Mouse (Mus musculus) heart, embryonic 12.5 days (tissue): ENCODE results near the gene Zmynd15. TPM values are rescaled to one million over a fixed set of nuclear protein-coding genes. Genes with fewer than 3 reads are reported as not detected.
"Not testable (repeated sequence)": the region's sequence is repeated elsewhere in the genome, so short reads cannot be mapped to it uniquely, and the experiment has no call there.

Source experiments
- ATAC-seq: fragments of 200-750 bp; cut with Nextera tagmentation; 2 replicates; pipeline ENCODE4 v1.8.0; 2017; ENCODE audit warnings: moderate TSS enrichment, moderate library complexity; ENCODE audit not compliant: insufficient number of reproducible peaks, low FRiP score
- H3K27ac ChIP-seq: fragments of 300-500 bp; sonication (generic); 2 replicates; pipeline ENCODE4 v1.5.1; 2016; ENCODE audit warnings: mild to moderate bottlenecking, moderate library complexity; ENCODE audit not compliant: poor library complexity, severe bottlenecking
- H3K27me3 ChIP-seq: fragments of 300-500 bp; sonication (generic); replicated peaks from 2 replicates; pipeline ENCODE4 v1.6.1; 2016; ENCODE audit warnings: mild to moderate bottlenecking, moderate library complexity
- H3K36me3 ChIP-seq: fragments of 300-500 bp; sonication (generic); 2 replicates; pipeline ENCODE4 v1.6.1; 2016; ENCODE audit warnings: mild to moderate bottlenecking, moderate library complexity
- H3K4me1 ChIP-seq: fragments of 300-500 bp; sonication (generic); replicated peaks from 2 replicates; pipeline ENCODE4 v1.6.1; 2016; ENCODE audit warnings: mild to moderate bottlenecking
- H3K4me2 ChIP-seq: fragments of 300-500 bp; sonication (generic); 2 replicates; pipeline ENCODE4 v1.6.1; 2016; ENCODE audit warnings: mild to moderate bottlenecking, moderate library complexity
- H3K4me3 ChIP-seq: fragments of 300-500 bp; sonication (generic); 2 replicates; pipeline ENCODE4 v1.5.1; 2016; ENCODE audit warnings: mild to moderate bottlenecking
- H3K9ac ChIP-seq: fragments of 300-500 bp; sonication (generic); 2 replicates; pipeline ENCODE4 v1.6.1; 2016; ENCODE audit warnings: mild to moderate bottlenecking, moderate library complexity
- H3K9me3 ChIP-seq: fragments of 300-500 bp; sonication (generic); replicated peaks from 2 replicates; pipeline ENCODE4 v1.6.1; 2016; ENCODE audit warnings: mild to moderate bottlenecking, moderate library complexity
- WGBS: fragments of 180-500 bp; shearing (Covaris S2); methylation state at CpG from one replicate; pipeline ENCODE4 v1.1.7; 2016; 5-methylcytosine and 5-hydroxymethylcytosine counted together
- polyA plus RNA-seq: library from polyadenylated mRNA; unstranded; fragments of >200 nt; fragmentation: Nextera tagmentation; extraction: Ambion mirVana; gene quantifications from 2 replicates; pipeline ENCODE4 v1.2.1, GENCODE M21; 2016

Gene Zmynd15
- polyA plus RNA-seq: 1.9 and 2.9 TPM in 2 replicates

GRCm38 (mm10) chr11:70458688-70459600 is at the start of gene Zmynd15:
Zmynd15 (plus strand) TSS chr11:70459433.
- 14% methylated on average over 32 of the region's 32 CpGs for WGBS

GRCm38 (mm10) chr11:70409594-70410296 is 49.5 kb upstream of the Zmynd15 start, which contains the start of gene Pelp1:
Pelp1 (minus strand) TSS chr11:70410031.
- 0 out of 2 replicates have a peak, but pooled peaks cover 2% of the 10 kb centered on the region for H3K27me3 ChIP-seq
- peak within 1 kb of the TSS; percentile 95 for H3K4me2 ChIP-seq
- under 1% methylated on average over 59 of the region's 59 CpGs for WGBS
- H3K9ac ChIP-seq: peak within 1 kb of the TSS; percentile 97
- ATAC-seq: peak; percentile 94
- H3K27ac ChIP-seq: peak within 1 kb of the TSS; percentile 55
- peaks cover 20% of the 10 kb centered on the region for H3K4me1 ChIP-seq
- H3K4me3 ChIP-seq: peak within 1 kb of the TSS; percentile 92
- peaks cover 8% of the 10 kb centered on the region for H3K36me3 ChIP-seq
- H3K9me3 ChIP-seq: no peaks in the 10 kb centered on the region

More at GRCm38 (mm10) chr11:70458688-70459600, at the start of gene Zmynd15:
- peak within 1 kb of the TSS; percentile 68 for H3K4me3 ChIP-seq
- peaks cover 36% of the 10 kb centered on the region for H3K27me3 ChIP-seq
- peak within 1 kb of the TSS; percentile 78 for H3K9ac ChIP-seq
- H3K9me3 ChIP-seq: peaks cover 3% of the 10 kb centered on the region; the same call in 1 of the 2 replicates
- ATAC-seq: no peak; the same call in 1 of the 2 replicates
- peaks cover 5% of the 10 kb centered on the region for H3K4me1 ChIP-seq
- H3K4me2 ChIP-seq: peak within 1 kb of the TSS; percentile 95
- 0 out of 2 replicates have a peak, but pooled peaks cover 9% of the 10 kb centered on the region for H3K36me3 ChIP-seq
- H3K27ac ChIP-seq: no peak within 1 kb of the TSS

- peaks cover 5% of the 10 kb centered on the region for H3K36me3 ChIP-seq
- H3K9me3 ChIP-seq: no peaks in the 10 kb centered on the region
- peak overlapping the region; percentile 97; the same call in 1 of the 2 replicates for H3K9ac ChIP-seq
- H3K4me2 ChIP-seq: peak overlapping the region; percentile 95
- H3K27ac ChIP-seq: peak overlapping the region; percentile 55
- no peak for ATAC-seq
- H3K4me3 ChIP-seq: peak overlapping the region; percentile 92
- H3K4me1 ChIP-seq: peaks cover 20% of the 10 kb centered on the region
- WGBS: 61% methylated on average over 6 of the region's 6 CpGs
- 0 out of 2 replicates have a peak, but pooled peaks cover 2% of the 10 kb centered on the region for H3K27me3 ChIP-seq
Observed at GRCm38 (mm10) chr11:70410297-70410643, 49.0 kb upstream of the Zmynd15 start.

GRCm38 (mm10) chr11:70412591-70412990 is 46.6 kb upstream of the Zmynd15 start:
- H3K27me3 ChIP-seq: 0 out of 2 replicates have a peak, but pooled peaks cover 2% of the 10 kb centered on the region
- ATAC-seq: no peak
- WGBS: 74% methylated on average over 5 of the region's 5 CpGs

GRCm38 (mm10) chr11:70413961-70414360 is 45.3 kb upstream of the Zmynd15 start:
- Histone ChIP-seq H3K4me1 (peaks cover 9% of the 10 kb centered on the region), H3K27ac (no peak overlapping the region), H3K9me3 (no peaks in the 10 kb centered on the region), H3K4me2 (no peak overlapping the region), H3K9ac (no peak overlapping the region), H3K4me3 (no peak overlapping the region), H3K27me3 (0 out of 2 replicates have a peak, but pooled peaks cover 2% of the 10 kb centered on the region), H3K36me3 (no peaks in the 10 kb centered on the region)
- no peak for ATAC-seq
- 9% methylated on average over 3 of the region's 3 CpGs for WGBS

More at GRCm38 (mm10) chr11:70412591-70412990, 46.6 kb upstream of the Zmynd15 start:
- Histone ChIP-seq H3K4me2 (no peak overlapping the region), H3K9ac (no peak overlapping the region; the same call in 1 of the 2 replicates), H3K4me3 (no peak overlapping the region), H3K36me3 (no peaks in the 10 kb centered on the region), H3K9me3 (no peaks in the 10 kb centered on the region), H3K4me1 (peaks cover 20% of the 10 kb centered on the region), H3K27ac (no peak overlapping the region)

- WGBS: 63% methylated on average over 4 of the region's 4 CpGs
- no peak for ATAC-seq
- H3K4me2 ChIP-seq: no peak overlapping the region
- no peak overlapping the region for H3K27ac ChIP-seq
- H3K36me3 ChIP-seq: no peaks in the 10 kb centered on the region
- H3K27me3 ChIP-seq: no peaks in the 10 kb centered on the region
- no peaks in the 10 kb centered on the region for H3K4me1 ChIP-seq
- no peaks in the 10 kb centered on the region for H3K9me3 ChIP-seq
- H3K9ac ChIP-seq: no peak overlapping the region
- no peak overlapping the region for H3K4me3 ChIP-seq
Observed at GRCm38 (mm10) chr11:70418199-70418598, 41.0 kb upstream of the Zmynd15 start.

GRCm38 (mm10) chr11:70419486-70419885 is 39.7 kb upstream of the Zmynd15 start:
- no peak overlapping the region for H3K4me3 ChIP-seq
- no peaks in the 10 kb centered on the region for H3K36me3 ChIP-seq
- ATAC-seq: no peak
- H3K9ac ChIP-seq: no peak overlapping the region
- H3K4me1 ChIP-seq: no peaks in the 10 kb centered on the region
- H3K27ac ChIP-seq: no peak overlapping the region
- no peak overlapping the region for H3K4me2 ChIP-seq
- no peaks in the 10 kb centered on the region for H3K27me3 ChIP-seq
- no peaks in the 10 kb centered on the region for H3K9me3 ChIP-seq
- 47% methylated on average over 5 of the region's 5 CpGs for WGBS

- not testable (repeated sequence) for H3K36me3 ChIP-seq, H3K27me3 ChIP-seq, H3K4me3 ChIP-seq, H3K4me2 ChIP-seq, H3K4me1 ChIP-seq, H3K9me3 ChIP-seq, H3K9ac ChIP-seq, H3K27ac ChIP-seq, ATAC-seq
- WGBS: 74% methylated on average over 6 of the region's 6 CpGs
Observed at GRCm38 (mm10) chr11:70426598-70426997, 32.6 kb upstream of the Zmynd15 start.

- H3K9ac ChIP-seq: no peak overlapping the region
- no peaks in the 10 kb centered on the region for H3K9me3 ChIP-seq
- 33% methylated on average over 5 of the region's 5 CpGs for WGBS
- no peak for ATAC-seq
- no peak overlapping the region for H3K27ac ChIP-seq
- H3K36me3 ChIP-seq: peaks cover 7% of the 10 kb centered on the region
- peak overlapping the region; percentile 84 for H3K4me2 ChIP-seq
- H3K4me1 ChIP-seq: peaks cover 12% of the 10 kb centered on the region
- H3K4me3 ChIP-seq: no peak overlapping the region
- no peaks in the 10 kb centered on the region for H3K27me3 ChIP-seq
Observed at GRCm38 (mm10) chr11:70431574-70431973, 27.7 kb upstream of the Zmynd15 start.

- peaks cover 12% of the 10 kb centered on the region for H3K4me1 ChIP-seq
- H3K4me3 ChIP-seq: peak within 1 kb of the TSS; percentile 66
- peak within 1 kb of the TSS; percentile 45 for H3K27ac ChIP-seq
- WGBS: under 1% methylated on average over 75 of the region's 75 CpGs
- peaks cover 14% of the 10 kb centered on the region for H3K36me3 ChIP-seq
- H3K9me3 ChIP-seq: no peaks in the 10 kb centered on the region
- peak within 1 kb of the TSS; percentile 79 for H3K9ac ChIP-seq
- peak within 1 kb of the TSS; percentile 84 for H3K4me2 ChIP-seq
- no peaks in the 10 kb centered on the region for H3K27me3 ChIP-seq
- peak; percentile 96 for ATAC-seq
Observed at GRCm38 (mm10) chr11:70432048-70432894, 27.0 kb upstream of the Zmynd15 start, which contains the start of gene Arrb2. Arrb2 (plus strand) TSS chr11:70432635.
